Mouse (Mus musculus) C2C12 (cell line): ENCODE measurements around the gene Pnliprp1. TPM values are rescaled to one million over a fixed set of nuclear protein-coding genes. Genes with fewer than 3 reads are reported as not detected.

Experiments used
- H3K27me3 ChIP-seq: one replicate; pipeline ENCODE4 v1.6.1; 2011; ENCODE audit not compliant: control insufficient read depth, insufficient read depth, insufficient read length
- H3K36me3 ChIP-seq: one replicate; pipeline ENCODE4 v1.6.1; 2011; ENCODE audit not compliant: control insufficient read depth, insufficient read depth
- H3K4me3 ChIP-seq: one replicate; pipeline ENCODE4 v1.5.1; 2011; ENCODE audit warnings: mild to moderate bottlenecking, control low read depth; ENCODE audit not compliant: poor library complexity, insufficient read depth, severe bottlenecking
- H3K79me2 ChIP-seq: one replicate; pipeline ENCODE4 v1.6.1; 2011; ENCODE audit not compliant: control insufficient read depth, insufficient read depth
- H3K79me3 ChIP-seq: one replicate; pipeline ENCODE4 v1.6.1; 2011; ENCODE audit warnings: low read depth, control low read depth
- H3ac ChIP-seq: one replicate; pipeline ENCODE3; 2011; ENCODE audit warnings: low read depth; ENCODE audit not compliant: control insufficient read depth, insufficient read length
- CEBPB ChIP-seq: IDR thresholded peaks from one replicate; pipeline ENCODE4 v1.6.1; 2011; ENCODE audit warnings: low read depth, mild to moderate bottlenecking, control low read depth, moderate library complexity
- CTCF ChIP-seq: IDR thresholded peaks from one replicate; pipeline ENCODE4 v1.5.1; 2011; ENCODE audit not compliant: control insufficient read depth, insufficient read depth, insufficient read length
- FOSL1 ChIP-seq: IDR thresholded peaks from one replicate; pipeline ENCODE4 v1.8.0; 2011; ENCODE audit warnings: mild to moderate bottlenecking, low read length; ENCODE audit not compliant: poor library complexity, insufficient read depth, severe bottlenecking
- MAX ChIP-seq: IDR thresholded peaks from one replicate; pipeline ENCODE4 v1.6.1; 2011; ENCODE audit warnings: mild to moderate bottlenecking, control low read depth
- MYOD1 ChIP-seq: IDR thresholded peaks from one replicate; pipeline ENCODE4 v1.6.1; 2011; ENCODE audit warnings: low read depth; ENCODE audit not compliant: control insufficient read depth, insufficient read length
- MYOG ChIP-seq: IDR thresholded peaks from one replicate; pipeline ENCODE4 v1.6.1; 2011; ENCODE audit not compliant: control insufficient read depth, insufficient read length; ENCODE audit errors: extremely low read depth
- USF1 ChIP-seq: IDR thresholded peaks from one replicate; pipeline ENCODE4 v1.6.1; 2011; ENCODE audit warnings: low read depth, mild to moderate bottlenecking, control low read depth, moderate library complexity
- polyA plus RNA-seq: library from polyadenylated mRNA; unstranded; fragments of >200 nt; fragmentation: generic; extraction: Trizol; gene quantifications from one replicate; pipeline ENCODE4 v1.2.1, GENCODE M21; 2012; ENCODE audit warnings: missing spikeins

The Pnliprp1 gene
- polyA plus RNA-seq, 1 experiment: not detected

DNA sequence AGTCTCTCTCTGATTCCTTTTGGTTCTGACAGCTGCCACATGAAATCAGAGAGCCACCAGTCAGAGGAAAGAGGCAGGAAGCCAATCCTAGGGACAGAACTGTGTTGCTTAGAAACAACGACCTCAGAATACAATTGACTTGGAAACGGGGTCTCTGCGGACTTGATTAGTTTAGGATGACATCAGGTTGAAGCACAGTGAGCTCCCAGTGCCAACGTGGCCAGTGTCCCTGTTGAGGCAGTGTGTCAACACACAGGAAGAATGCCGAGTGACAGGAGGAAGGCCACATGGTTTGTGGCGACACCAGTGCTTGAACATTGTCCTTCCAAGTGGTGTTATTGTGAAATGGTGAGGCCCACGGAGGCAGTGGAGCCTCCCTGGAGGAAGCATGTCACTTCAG lies 55.3 kb downstream of the Pnliprp1 start:
- TF ChIP-seq CTCF: no peak
- no peak for TF ChIP-seq MYOD1
- no peak for TF ChIP-seq MAX
- Histone ChIP-seq H3ac (no peak overlapping the region), H3K36me3 (no peaks in the 10 kb centered on the region), H3K79me2 (no peaks in the 10 kb centered on the region), H3K79me3 (no peaks in the 10 kb centered on the region), H3K27me3 (peaks cover 25% of the 10 kb centered on the region), H3K4me3 (no peak overlapping the region)

GRCm38 (mm10) chr19:58789194-58789593 lies 60.5 kb downstream of the Pnliprp1 start:
- Histone ChIP-seq H3K79me2 (no peaks in the 10 kb centered on the region), H3K27me3 (peaks cover 2% of the 10 kb centered on the region), H3K79me3 (no peaks in the 10 kb centered on the region), H3K4me3 (no peak overlapping the region), H3K36me3 (no peaks in the 10 kb centered on the region), H3ac (no peak overlapping the region)
- TF ChIP-seq CEBPB (no peak), USF1 (no peak), MYOG (no peak), CTCF (no peak), FOSL1 (no peak), MAX (no peak), MYOD1 (no peak)

Other genes starting within 250 kb of the Pnliprp1 start
- gene Ccdc172, start 216.9 kb upstream of the Pnliprp1 start, polyA plus RNA-seq: not detected
- not detected for gene Pnlip, start 76.4 kb upstream of the Pnliprp1 start, polyA plus RNA-seq
- not detected for gene Pnliprp2, start 30.8 kb downstream of the Pnliprp1 start, polyA plus RNA-seq
- gene 1700019N19Rik, start 65.6 kb downstream of the Pnliprp1 start, polyA plus RNA-seq: not detected
- 0.37 TPM for gene Eno4, start 214.5 kb downstream of the Pnliprp1 start, polyA plus RNA-seq
- 14.8 TPM for gene Hspa12a, start 214.8 kb downstream of the Pnliprp1 start, polyA plus RNA-seq